9 mouse cellular contexts compared by ENCODE assay signal in genomic region chr7:84355619-84356570, GRCm38 (mm10). TPM values are rescaled to one million over a fixed set of nuclear protein-coding genes. Genes with fewer than 3 reads are reported as not detected.
DNase-seq lines count a peak whose midpoint lies in the region; ATAC-seq and TF ChIP-seq lines count a peak whose summit lies in the region.
"Had no signal": no experiment of that assay in that cellular context is flagged by ENCODE, and none has a peak within 500 bp of the region (broad histone marks: within the 10 kb centered on the region; RNA-seq: fewer than 3 reads in every experiment).

No protein-coding gene starts in this region.

- H3K36me3 ChIP-seq in liver, adult 2 months (ENCODE audit: control insufficient read depth, insufficient read depth, low read length): no peaks in the 10 kb centered on the region
- H3K36me3 ChIP-seq in liver, embryonic 12.5 days: no peaks in the 10 kb centered on the region
- H3K36me3 ChIP-seq in forebrain, embryonic 12.5 days (replicated peaks): peaks cover 43% of the 10 kb centered on the region
- no peaks in the 10 kb centered on the region for H3K36me3 ChIP-seq in intestine, embryonic 15.5 days
- H3K36me3 ChIP-seq in midbrain, embryonic 13.5 days: peaks cover 63% of the 10 kb centered on the region

- H3K4me2 ChIP-seq in liver, embryonic 12.5 days: no peak overlapping the region
- no peak overlapping the region for H3K4me2 ChIP-seq in forebrain, embryonic 12.5 days
- no peak overlapping the region for H3K4me2 ChIP-seq in intestine, embryonic 15.5 days (replicated peaks)
- no peak overlapping the region for H3K4me2 ChIP-seq in midbrain, embryonic 13.5 days (replicated peaks)

- H3K79me2 ChIP-seq in liver, adult 2 months (ENCODE audit: control insufficient read depth, insufficient read depth, low read length): no peaks in the 10 kb centered on the region

- no peaks in the 10 kb centered on the region for H3K9me3 ChIP-seq in liver, embryonic 12.5 days (replicated peaks)
- no peaks in the 10 kb centered on the region for H3K9me3 ChIP-seq in forebrain, embryonic 12.5 days
- no peaks in the 10 kb centered on the region for H3K9me3 ChIP-seq in intestine, embryonic 15.5 days
- no peaks in the 10 kb centered on the region for H3K9me3 ChIP-seq in midbrain, embryonic 13.5 days
- H3K9me3 ChIP-seq: megakaryocyte, embryonic 14.5 days had no signal

- H3K9ac ChIP-seq in liver, adult 2 months (ENCODE audit: low read depth, low read length): no peak overlapping the region
- no peak overlapping the region for H3K9ac ChIP-seq in liver, embryonic 12.5 days
- H3K9ac ChIP-seq in forebrain, embryonic 12.5 days: no peak overlapping the region
- no peak overlapping the region for H3K9ac ChIP-seq in intestine, embryonic 15.5 days
- no peak overlapping the region for H3K9ac ChIP-seq in midbrain, embryonic 13.5 days (replicated peaks)

- H3K27me3 ChIP-seq in liver, adult 2 months (ENCODE audit: control insufficient read depth, insufficient read depth, low read length): no peaks in the 10 kb centered on the region
- H3K27me3 ChIP-seq in liver, embryonic 12.5 days (replicated peaks): no peaks in the 10 kb centered on the region
- H3K27me3 ChIP-seq in forebrain, embryonic 12.5 days: no peaks in the 10 kb centered on the region
- H3K27me3 ChIP-seq in intestine, embryonic 15.5 days (replicated peaks): no peaks in the 10 kb centered on the region
- no peaks in the 10 kb centered on the region for H3K27me3 ChIP-seq in midbrain, embryonic 13.5 days

- intact Hi-C loops in left cerebral cortex, adult 2 months (cut with DNase I): loop anchor here (2.0 to 10.0 kb wide), 4 partner anchors 83 to 444 kb away; no protein-coding TSS in a partner anchor

- DNase-seq in liver, adult 2 months (ENCODE audit: extremely low read depth, low read depth, low spot score): peak; percentile 33
- DNase-seq in left cerebral cortex, adult 2 months (ENCODE audit: extremely low spot score in 1 of 2, low spot score in 2 of 2): peak; percentile 60 to 70
- DNase-seq in testis, postnatal 14 days (ENCODE audit: low spot score): peak; percentile 14

- TF ChIP-seq CTCF in liver, adult 2 months (IDR thresholded peaks at IDR 0.05; ENCODE audit: low read depth, low read length): peak; percentile 52
- peak; percentile 60 for TF ChIP-seq CTCF in bone marrow macrophage, adult 2 months (IDR thresholded peaks at IDR 0.05; ENCODE audit: low read depth, low read length)
- TF ChIP-seq CTCF in left cerebral cortex, adult 2 months (IDR thresholded peaks at IDR 0.05): peak; percentile 83

- 56% methylated on average over 10 of the region's 10 CpGs for WGBS in liver, adult 2 months
- WGBS in liver, embryonic 12.5 days (ENCODE audit: insufficient replicate concordance): 56% methylated on average over 10 of the region's 10 CpGs
- 76% methylated on average over 10 of the region's 10 CpGs for WGBS in forebrain, embryonic 12.5 days
- 58% methylated on average over 10 of the region's 10 CpGs for WGBS in intestine, embryonic 15.5 days
- WGBS in midbrain, embryonic 13.5 days: 76% methylated on average over 10 of the region's 10 CpGs

- no peak overlapping the region for H3K4me3 ChIP-seq in liver, adult 2 months (ENCODE audit: insufficient read depth, low read depth, low read length)
- H3K4me3 ChIP-seq in liver, embryonic 12.5 days: no peak overlapping the region
- H3K4me3 ChIP-seq in bone marrow macrophage, adult 2 months (ENCODE audit: insufficient read depth, low read length): no peak overlapping the region
- H3K4me3 ChIP-seq in forebrain, embryonic 12.5 days (replicated peaks): no peak overlapping the region
- H3K4me3 ChIP-seq in intestine, embryonic 15.5 days (replicated peaks): no peak overlapping the region
- H3K4me3 ChIP-seq in left cerebral cortex, adult 2 months: no peak overlapping the region
- H3K4me3 ChIP-seq in midbrain, embryonic 13.5 days (replicated peaks): no peak overlapping the region
- H3K4me3 ChIP-seq: megakaryocyte, embryonic 14.5 days had no signal

- no peak for ATAC-seq in liver, embryonic 12.5 days
- ATAC-seq in forebrain, embryonic 12.5 days (ENCODE audit: low FRiP score): peak; percentile 62; the same call in 1 of the 2 replicates
- ATAC-seq in intestine, embryonic 15.5 days: peak; percentile 61; the same call in 1 of the 2 replicates
- peak; percentile 59 for ATAC-seq in midbrain, embryonic 13.5 days

- no peak overlapping the region for H3K27ac ChIP-seq in liver, adult 2 months (replicated peaks; ENCODE audit: insufficient read depth, low read depth, low read length)
- H3K27ac ChIP-seq in liver, embryonic 12.5 days: no peak overlapping the region
- H3K27ac ChIP-seq in bone marrow macrophage, adult 2 months (ENCODE audit: insufficient read depth, low read depth, low read length): no peak overlapping the region
- no peak overlapping the region for H3K27ac ChIP-seq in forebrain, embryonic 12.5 days
- H3K27ac ChIP-seq in intestine, embryonic 15.5 days: no peak overlapping the region
- peak overlapping the region; percentile 65 for H3K27ac ChIP-seq in left cerebral cortex, adult 2 months
- no peak overlapping the region for H3K27ac ChIP-seq in midbrain, embryonic 13.5 days

- H3K4me1 ChIP-seq in liver, adult 2 months (ENCODE audit: control insufficient read depth, insufficient read depth, low read length): no peaks in the 10 kb centered on the region
- H3K4me1 ChIP-seq in liver, embryonic 12.5 days: no peaks in the 10 kb centered on the region
- peaks cover 10% of the 10 kb centered on the region for H3K4me1 ChIP-seq in bone marrow macrophage, adult 2 months (ENCODE audit: control insufficient read depth, insufficient read depth, low read length)
- no peaks in the 10 kb centered on the region for H3K4me1 ChIP-seq in forebrain, embryonic 12.5 days
- no peaks in the 10 kb centered on the region for H3K4me1 ChIP-seq in intestine, embryonic 15.5 days (replicated peaks)
- 0 out of 2 replicates have a peak, but pooled peaks cover 2% of the 10 kb centered on the region for H3K4me1 ChIP-seq in midbrain, embryonic 13.5 days (replicated peaks)

- TF ChIP-seq POLR2A in liver, adult 2 months (IDR thresholded peaks at IDR 0.05; ENCODE audit: extremely low read depth, insufficient read depth, low read length): no peak
- no peak for TF ChIP-seq POLR2A in bone marrow macrophage, adult 2 months (IDR thresholded peaks at IDR 0.05; ENCODE audit: borderline replicate concordance, low read depth, low read length)

RNA-seq across cellular contexts. Expression of gene Arnt2, which starts 54.1 kb away (rescaled TPM):
- under 0.01 TPM in 1 of 2 replicates, not detected in the other for total RNA-seq in liver, adult 2 months (2014; rRNA removed)
- polyA plus RNA-seq in liver, adult 2 months (2012; rRNA removed): not detected in 2 replicates
- 0.56 and 0.68 TPM in 2 replicates for polyA plus RNA-seq in liver, embryonic 12.5 days (2016; fragmentation: Nextera tagmentation; extraction: Ambion mirVana)
- not detected in 2 replicates for polyA plus RNA-seq in bone marrow macrophage, adult 2 months (2012; ENCODE audit: insufficient read depth, insufficient read length, missing spikeins)
- 65.9 and 69.2 TPM in 2 replicates for polyA plus RNA-seq in forebrain, embryonic 12.5 days (2016; fragmentation: Nextera tagmentation; extraction: Ambion mirVana)
- 3.4 and 3.8 TPM in 2 replicates for polyA plus RNA-seq in intestine, embryonic 15.5 days (2015; fragmentation: Nextera tagmentation; extraction: Ambion mirVana)
- total RNA-seq in left cerebral cortex, adult 2 months (2021): 100 to 1,000 TPM; 253 to 266 TPM
- polyA plus RNA-seq in midbrain, embryonic 13.5 days (2015; fragmentation: Nextera tagmentation; extraction: Ambion mirVana): 74.5 and 77.1 TPM in 2 replicates

Comparison
In these comparisons a context has a peak if more than half of its experiments do, and no peak if none do; other contexts are left out.
1. DNase-seq: peak in every context shown above with its lines; median percentile 65 in left cerebral cortex, adult 2 months; 33 in liver, adult 2 months; 14 in testis, postnatal 14 days.
2. RNA of gene Arnt2, which starts 54.1 kb away (polyA plus RNA-seq): 74.5 to 77.1 TPM in midbrain, embryonic 13.5 days and 65.9 to 69.2 TPM in forebrain, embryonic 12.5 days; 3.4 to 3.8 TPM in intestine, embryonic 15.5 days, 0.56 to 0.68 TPM in liver, embryonic 12.5 days, not detected in liver, adult 2 months and not detected in bone marrow macrophage, adult 2 months; every median in the first group is over 10 times any median in the second.
3. Peak in every context shown above with its lines, with median percentiles within 50 percentile points of each other: CTCF ChIP-seq.